Mouse (Mus musculus) gastrocnemius, postnatal 36 days (tissue): ENCODE results near the gene Adam10. TPM values are rescaled to one million over a fixed set of nuclear protein-coding genes. Genes with fewer than 3 reads are reported as not detected.

Source experiments
- microRNA-seq, 2 experiments: library from miRNA; unstranded; fragments of <30 nt; microRNA quantifications; one replicate each; pipeline ENCODE4 v1.2.0; 2021
- total RNA-seq, 2 experiments: library from RNA; stranded (reverse); gene quantifications; 2 replicates each; pipeline ENCODE4 v1.2.3; 2021

Adam10 gene
- total RNA-seq, 2 experiments from 2014 or later: 13.6 to 14.5 TPM

Small RNA genes lying within 50 kb of the gene (microRNA-seq; reads per million reads assigned to microRNA genes)
- gene Gm25149: 0 reads per million in 2 experiments

Other genes starting within 250 kb of the Adam10 start
- gene Rnf111, start 175.3 kb upstream of the Adam10 start, total RNA-seq: 10 to 100 TPM; 12.2 to 12.7 TPM
- 10 to 100 TPM; 14.0 to 15.7 TPM for gene Sltm, start 136.2 kb upstream of the Adam10 start, total RNA-seq
- under 1 TPM in 1 of 2 experiments, not detected in 1; 0.15 TPM for gene Gm10642, start 22.7 kb upstream of the Adam10 start, total RNA-seq
- gene Mindy2, start 21.8 kb upstream of the Adam10 start, total RNA-seq: 10 to 100 TPM; 13.2 to 13.9 TPM